Mouse (Mus musculus) neural tube, postnatal 0 days (tissue): ENCODE data around the gene Gm8922. TPM values are rescaled to one million over a fixed set of nuclear protein-coding genes. Genes with fewer than 3 reads are reported as not detected.

Source experiments
- polyA plus RNA-seq: library from polyadenylated mRNA; unstranded; fragments of >200 nt; fragmentation: Nextera tagmentation; extraction: Ambion mirVana; gene quantifications from 2 replicates; pipeline ENCODE4 v1.2.1, GENCODE M21; 2015

The Gm8922 gene
- polyA plus RNA-seq = not detected in 2 replicates

DNA sequence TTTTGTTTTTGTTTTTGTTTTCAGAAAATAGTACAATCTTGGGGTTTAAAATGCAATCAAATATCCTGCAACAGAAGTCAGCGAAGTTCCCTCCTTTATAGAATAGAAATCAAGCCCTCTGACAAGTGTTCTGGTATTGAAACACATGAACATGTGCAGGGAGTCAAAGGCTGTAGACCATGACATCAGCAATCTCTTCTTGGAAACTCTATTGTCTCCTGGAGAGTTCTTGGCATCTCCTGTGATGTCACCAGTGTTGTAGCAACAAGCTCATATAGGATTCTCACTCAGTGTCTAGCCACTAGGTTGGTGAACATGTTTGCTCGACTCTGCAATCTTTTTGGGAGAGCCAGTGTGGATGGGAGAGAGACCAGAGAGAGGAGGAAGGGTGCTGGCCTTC, at the start of gene Gm8922:
TSS of gene Gm8922 (plus strand) at position 301 of the 400 bp plus-strand sequence.

Other genes starting within 250 kb of the Gm8922 start
- gene Gm8906, start 179.3 kb upstream of the Gm8922 start, polyA plus RNA-seq = not detected in 2 replicates
- gene Gm6460, start 87.0 kb upstream of the Gm8922 start, polyA plus RNA-seq = not detected in 2 replicates
- not detected in 2 replicates for gene Gm8926, start 88.6 kb downstream of the Gm8922 start, polyA plus RNA-seq
- gene Gm6465, start 163.6 kb downstream of the Gm8922 start, polyA plus RNA-seq = not detected in 2 replicates
- gene 4933402N22Rik, start 236.1 kb downstream of the Gm8922 start, polyA plus RNA-seq = not detected in 2 replicates